Mouse (Mus musculus): ENCODE measurements around the gene Dhtkd1. TPM values are rescaled to one million over a fixed set of nuclear protein-coding genes. Genes with fewer than 3 reads are reported as not detected.
"Not testable (repeated sequence)": the region's sequence is repeated elsewhere in the genome, so short reads cannot be mapped to it uniquely, and the experiment has no call there.

The Dhtkd1 gene
- polyA plus RNA-seq (2021) = 1.0 TPM

- ChIA-PET CTCF (interaction anchor here (0.6 to 1.3 kb wide), 2 partner anchors 36 to 607 kb away, joined by 3 to 4 read pairs; no protein-coding TSS in a partner anchor), POLR2A (no interaction called here)
- TF ChIP-seq CTCF (IDR thresholded peaks at IDR 0.05) = no peak
- no peak for DNase-seq (ENCODE audit: low read depth, low spot score)
- in situ Hi-C loops (cut with MboI; ENCODE audit: low pct_unique_long_range_greater_than_20kb) = no loop called here
- peaks cover 9% of the 10 kb centered on the region for H3K27me3 ChIP-seq
- ATAC-seq = no peak
These were observed at the start of gene Dhtkd1 for GRCm38 (mm10) chr2:5942416-5943032. TSS of gene Dhtkd1 (minus strand) at chr2:5942792.

- in situ Hi-C loops (cut with MboI; ENCODE audit: low pct_unique_long_range_greater_than_20kb) = no loop called here
- ChIA-PET CTCF (interaction anchor here (0.7 to 1.3 kb wide), 2 partner anchors 10 to 40 kb away, joined by 3 read pairs; no protein-coding TSS in a partner anchor), POLR2A (no interaction called here)
- TF ChIP-seq CTCF (IDR thresholded peaks at IDR 0.05) = no peak
- no peaks in the 10 kb centered on the region for H3K27me3 ChIP-seq
- no peak for ATAC-seq
- no peak for DNase-seq (ENCODE audit: low read depth, low spot score)
These were observed 34.9 kb upstream of the Dhtkd1 start for GRCm38 (mm10) chr2:5977532-5977931.

- DNase-seq (ENCODE audit: low read depth, low spot score); H3K27me3 ChIP-seq; ATAC-seq; POLR2A ChIA-PET; in situ Hi-C loops (cut with MboI; ENCODE audit: low pct_unique_long_range_greater_than_20kb): not testable (repeated sequence)
- CTCF ChIA-PET = interaction anchor here (1.0 kb wide), 1 partner anchor 25 kb away, joined by 3 read pairs; no protein-coding TSS in a partner anchor
- peak; percentile 39 for TF ChIP-seq CTCF (IDR thresholded peaks at IDR 0.05)
These were observed 28.0 kb upstream of the Dhtkd1 start for GRCm38 (mm10) chr2:5970629-5971028.

GRCm38 (mm10) chr2:5965972-5966371, 23.4 kb upstream of the Dhtkd1 start:
- no peak for TF ChIP-seq CTCF (IDR thresholded peaks at IDR 0.05)
- ATAC-seq = no peak
- ChIA-PET POLR2A (no interaction called here), CTCF (no interaction called here)
- in situ Hi-C loops (cut with MboI; ENCODE audit: low pct_unique_long_range_greater_than_20kb) = no loop called here
- DNase-seq (ENCODE audit: low read depth, low spot score) = no peak
- no peaks in the 10 kb centered on the region for H3K27me3 ChIP-seq

GRCm38 (mm10) chr2:5963729-5964128, 21.1 kb upstream of the Dhtkd1 start:
- TF ChIP-seq CTCF (IDR thresholded peaks at IDR 0.05) = peak; percentile 37
- in situ Hi-C loops (cut with MboI; ENCODE audit: low pct_unique_long_range_greater_than_20kb); H3K27me3 ChIP-seq; ATAC-seq; POLR2A ChIA-PET; DNase-seq (ENCODE audit: low read depth, low spot score): not testable (repeated sequence)
- CTCF ChIA-PET = interaction anchor here (1.2 kb wide), 1 partner anchor 195 kb away, joined by 3 read pairs; no protein-coding TSS in a partner anchor

GRCm38 (mm10) chr2:5962265-5962664, 19.7 kb upstream of the Dhtkd1 start:
- TF ChIP-seq CTCF (IDR thresholded peaks at IDR 0.05) = no peak
- no peak for ATAC-seq
- in situ Hi-C loops (cut with MboI; ENCODE audit: low pct_unique_long_range_greater_than_20kb) = no loop called here
- no peak for DNase-seq (ENCODE audit: low read depth, low spot score)
- ChIA-PET CTCF (no interaction called here), POLR2A (no interaction called here)
- no peaks in the 10 kb centered on the region for H3K27me3 ChIP-seq

GRCm38 (mm10) chr2:5957705-5958104, 15.1 kb upstream of the Dhtkd1 start:
- POLR2A ChIA-PET = no interaction called here
- in situ Hi-C loops (cut with MboI; ENCODE audit: low pct_unique_long_range_greater_than_20kb) = no loop called here
- DNase-seq (ENCODE audit: low read depth, low spot score) = no peak
- TF ChIP-seq CTCF (IDR thresholded peaks at IDR 0.05) = no peak
- ATAC-seq = no peak
- CTCF ChIA-PET = no interaction called here
- H3K27me3 ChIP-seq = no peaks in the 10 kb centered on the region

- TF ChIP-seq CTCF (IDR thresholded peaks at IDR 0.05) = no peak
- no peaks in the 10 kb centered on the region for H3K27me3 ChIP-seq
- ChIA-PET POLR2A (interaction anchor here (0.9 to 1.8 kb wide), 3 partner anchors 15 to 45 kb away, joined by 3 to 6 read pairs (median 3); no protein-coding TSS in a partner anchor), CTCF (interaction anchor here (1.1 kb wide), 1 partner anchor 10 kb away, joined by 3 read pairs; no protein-coding TSS in a partner anchor)
- in situ Hi-C loops (cut with MboI; ENCODE audit: low pct_unique_long_range_greater_than_20kb) = no loop called here
- DNase-seq (ENCODE audit: low read depth, low spot score) (no peak), ATAC-seq (peak; percentile 75)
These were observed 9.1 kb upstream of the Dhtkd1 start for GRCm38 (mm10) chr2:5951621-5952211.

- H3K27me3 ChIP-seq = no peaks in the 10 kb centered on the region
- DNase-seq (ENCODE audit: low read depth, low spot score) (peak; percentile 74), ATAC-seq (peak; percentile 85)
- POLR2A ChIA-PET = interaction anchor here (0.9 to 1.8 kb wide), 2 partner anchors 15 to 20 kb away, joined by 3 to 6 read pairs; no protein-coding TSS in a partner anchor
- in situ Hi-C loops (cut with MboI; ENCODE audit: low pct_unique_long_range_greater_than_20kb) = no loop called here
- TF ChIP-seq CTCF (IDR thresholded peaks at IDR 0.05) = no peak
- CTCF ChIA-PET = interaction anchor here (1.1 kb wide), 1 partner anchor 10 kb away, joined by 3 read pairs; no protein-coding TSS in a partner anchor
These were observed 8.4 kb upstream of the Dhtkd1 start, which contains the start of gene Upf2 for GRCm38 (mm10) chr2:5950766-5951595. TSS of gene Upf2 (plus strand) at chr2:5951469.

- in situ Hi-C loops (cut with MboI; ENCODE audit: low pct_unique_long_range_greater_than_20kb) = no loop called here
- DNase-seq (ENCODE audit: low read depth, low spot score) (no peak), ATAC-seq (no peak)
- peaks cover 3% of the 10 kb centered on the region for H3K27me3 ChIP-seq
- CTCF ChIA-PET = no interaction called here
- POLR2A ChIA-PET = interaction anchor here (1.8 kb wide), 1 partner anchor 14 kb away, joined by 6 read pairs; no protein-coding TSS in a partner anchor
- TF ChIP-seq CTCF (IDR thresholded peaks at IDR 0.05) = no peak
These were observed 7.7 kb upstream of the Dhtkd1 start for GRCm38 (mm10) chr2:5950305-5950704.

- in situ Hi-C loops (cut with MboI; ENCODE audit: low pct_unique_long_range_greater_than_20kb); ATAC-seq; POLR2A ChIA-PET; DNase-seq (ENCODE audit: low read depth, low spot score); H3K27me3 ChIP-seq: not testable (repeated sequence)
- CTCF ChIA-PET = interaction anchor here (0.7 kb wide), 1 partner anchor 44 kb away, joined by 3 read pairs; no protein-coding TSS in a partner anchor
These were observed 7.2 kb upstream of the Dhtkd1 start for GRCm38 (mm10) chr2:5949821-5950220.

All from Patski (cell line).